Mouse (Mus musculus): ENCODE measurements around the gene Slc44a5. TPM values are rescaled to one million over a fixed set of nuclear protein-coding genes. Genes with fewer than 3 reads are reported as not detected.

Gene Slc44a5
- total RNA-seq, 1 experiment from 2014 or later, result not detected

GRCm38 (mm10) chr3:154075749-154076148, 102.5 kb downstream of the Slc44a5 start:
- ATAC-seq (replicated peaks in 1 of 2; ENCODE audit: insufficient read depth in 1 of 2, low FRiP score in 2 of 2, low TSS enrichment in 1 of 2, low read depth in 1 of 2, poor library complexity in 2 of 2, severe bottlenecking in 2 of 2), result no peak

GRCm38 (mm10) chr3:154081687-154082086, 108.5 kb downstream of the Slc44a5 start:
- ATAC-seq (replicated peaks in 1 of 2; ENCODE audit: insufficient read depth in 1 of 2, low FRiP score in 2 of 2, low TSS enrichment in 1 of 2, low read depth in 1 of 2, poor library complexity in 2 of 2, severe bottlenecking in 2 of 2), result no peak

GRCm38 (mm10) chr3:154082241-154082640, 109.0 kb downstream of the Slc44a5 start:
- no peak for ATAC-seq (replicated peaks in 1 of 2; ENCODE audit: insufficient read depth in 1 of 2, low FRiP score in 2 of 2, low TSS enrichment in 1 of 2, low read depth in 1 of 2, poor library complexity in 2 of 2, severe bottlenecking in 2 of 2)

- ATAC-seq (replicated peaks in 1 of 2; ENCODE audit: insufficient read depth in 1 of 2, low FRiP score in 2 of 2, low TSS enrichment in 1 of 2, low read depth in 1 of 2, poor library complexity in 2 of 2, severe bottlenecking in 2 of 2), result no peak
Observed at GRCm38 (mm10) chr3:154082961-154083360, 109.7 kb downstream of the Slc44a5 start.

- ATAC-seq (replicated peaks in 1 of 2; ENCODE audit: insufficient read depth in 1 of 2, low FRiP score in 2 of 2, low TSS enrichment in 1 of 2, low read depth in 1 of 2, poor library complexity in 2 of 2, severe bottlenecking in 2 of 2), result no peak
Observed at GRCm38 (mm10) chr3:154089996-154090395, 116.8 kb downstream of the Slc44a5 start.

- peak; percentile 23 to 31; a peak in 2 of 4 replicates for ATAC-seq (replicated peaks in 1 of 2; ENCODE audit: insufficient read depth in 1 of 2, low FRiP score in 2 of 2, low TSS enrichment in 1 of 2, low read depth in 1 of 2, poor library complexity in 2 of 2, severe bottlenecking in 2 of 2)
Observed at GRCm38 (mm10) chr3:154091468-154092338, 118.5 kb downstream of the Slc44a5 start.

- peak; percentile 9 to 40; a peak in 3 of 4 replicates for ATAC-seq (replicated peaks in 1 of 2; ENCODE audit: insufficient read depth in 1 of 2, low FRiP score in 2 of 2, low TSS enrichment in 1 of 2, low read depth in 1 of 2, poor library complexity in 2 of 2, severe bottlenecking in 2 of 2)
Observed at GRCm38 (mm10) chr3:154092466-154092865, 119.2 kb downstream of the Slc44a5 start.

- ATAC-seq (replicated peaks in 1 of 2; ENCODE audit: insufficient read depth in 1 of 2, low FRiP score in 2 of 2, low TSS enrichment in 1 of 2, low read depth in 1 of 2, poor library complexity in 2 of 2, severe bottlenecking in 2 of 2), result peak; percentile 74 to 79
Observed at GRCm38 (mm10) chr3:154093745-154094322, 120.6 kb downstream of the Slc44a5 start.

GRCm38 (mm10) chr3:154101671-154102070, 128.4 kb downstream of the Slc44a5 start:
- ATAC-seq (replicated peaks in 1 of 2; ENCODE audit: insufficient read depth in 1 of 2, low FRiP score in 2 of 2, low TSS enrichment in 1 of 2, low read depth in 1 of 2, poor library complexity in 2 of 2, severe bottlenecking in 2 of 2), result no peak

GRCm38 (mm10) chr3:154110528-154110927, 137.3 kb downstream of the Slc44a5 start:
- ATAC-seq (replicated peaks in 1 of 2; ENCODE audit: insufficient read depth in 1 of 2, low FRiP score in 2 of 2, low TSS enrichment in 1 of 2, low read depth in 1 of 2, poor library complexity in 2 of 2, severe bottlenecking in 2 of 2), result no peak

GRCm38 (mm10) chr3:154111221-154111620, 138.0 kb downstream of the Slc44a5 start:
- no peak for ATAC-seq (replicated peaks in 1 of 2; ENCODE audit: insufficient read depth in 1 of 2, low FRiP score in 2 of 2, low TSS enrichment in 1 of 2, low read depth in 1 of 2, poor library complexity in 2 of 2, severe bottlenecking in 2 of 2)

GRCm38 (mm10) chr3:154114991-154115390, 141.8 kb downstream of the Slc44a5 start:
- ATAC-seq (replicated peaks in 1 of 2; ENCODE audit: insufficient read depth in 1 of 2, low FRiP score in 2 of 2, low TSS enrichment in 1 of 2, low read depth in 1 of 2, poor library complexity in 2 of 2, severe bottlenecking in 2 of 2), result no peak

- ATAC-seq (replicated peaks in 1 of 2; ENCODE audit: insufficient read depth in 1 of 2, low FRiP score in 2 of 2, low TSS enrichment in 1 of 2, low read depth in 1 of 2, poor library complexity in 2 of 2, severe bottlenecking in 2 of 2), result no peak
Observed at GRCm38 (mm10) chr3:154115478-154115877, 142.2 kb downstream of the Slc44a5 start.

GRCm38 (mm10) chr3:154116000-154116399, 142.8 kb downstream of the Slc44a5 start:
- no peak for ATAC-seq (replicated peaks in 1 of 2; ENCODE audit: insufficient read depth in 1 of 2, low FRiP score in 2 of 2, low TSS enrichment in 1 of 2, low read depth in 1 of 2, poor library complexity in 2 of 2, severe bottlenecking in 2 of 2)

- no peak for ATAC-seq (replicated peaks in 1 of 2; ENCODE audit: insufficient read depth in 1 of 2, low FRiP score in 2 of 2, low TSS enrichment in 1 of 2, low read depth in 1 of 2, poor library complexity in 2 of 2, severe bottlenecking in 2 of 2)
Observed at GRCm38 (mm10) chr3:154118992-154119603, 145.9 kb downstream of the Slc44a5 start.

GRCm38 (mm10) chr3:154122531-154122930, 149.3 kb downstream of the Slc44a5 start:
- no peak for ATAC-seq (replicated peaks in 1 of 2; ENCODE audit: insufficient read depth in 1 of 2, low FRiP score in 2 of 2, low TSS enrichment in 1 of 2, low read depth in 1 of 2, poor library complexity in 2 of 2, severe bottlenecking in 2 of 2)

GRCm38 (mm10) chr3:154124890-154125575, 151.8 kb downstream of the Slc44a5 start:
- ATAC-seq (replicated peaks in 1 of 2; ENCODE audit: insufficient read depth in 1 of 2, low FRiP score in 2 of 2, low TSS enrichment in 1 of 2, low read depth in 1 of 2, poor library complexity in 2 of 2, severe bottlenecking in 2 of 2), result no peak

All from hematopoietic stem cell, adult 5-6 weeks (primary cell).